Mouse (Mus musculus): Measurements from ENCODE around the gene Ifitm2. TPM values are rescaled to one million over a fixed set of nuclear protein-coding genes. Genes with fewer than 3 reads are reported as not detected.
A peak's percentile ranks its signal among the peaks of the same experiment; 100 is the strongest.

Gene Ifitm2
- 10 to 100 TPM; 42.2 to 82.6 TPM for total RNA-seq (2021)
- long read RNA-seq, experiment 1, transcript Ifitm2-201 (2 exons, 655 nt), result major isoform, 70 of 70 reads
- long read RNA-seq, experiment 1, partial matches to known transcripts, result 0 of 70 reads
- long read RNA-seq, experiment 1, other reads (novel, unspliced or antisense), result 0 of 70 reads
- long read RNA-seq, experiment 2, transcript Ifitm2-201 (2 exons, 655 nt), result major isoform, 45 of 47 reads
- long read RNA-seq, experiment 2, partial matches to known transcripts, result 1 of 47 reads
- long read RNA-seq, experiment 2, other reads (novel, unspliced or antisense), result 1 of 47 reads

GRCm38 (mm10) chr7:140955758-140956555 is at the start of gene Ifitm2, which contains the start of gene Gm45717:
Ifitm2 (minus strand) TSS chr7:140955987.
Gm45717 (minus strand) TSS chr7:140955937.
- DNase-seq, result peak; percentile 87
- no peak for TF ChIP-seq CTCF (IDR thresholded peaks at IDR 0.05)
- intact Hi-C loops (cut with DNase I), result loop anchor here (2.0 kb wide), 1 partner anchor 91 kb away; no protein-coding TSS in a partner anchor
- Histone ChIP-seq H3K4me3 (peak within 1 kb of the TSS; percentile 82), H3K27ac (peak within 1 kb of the TSS; percentile 92)

DNA sequence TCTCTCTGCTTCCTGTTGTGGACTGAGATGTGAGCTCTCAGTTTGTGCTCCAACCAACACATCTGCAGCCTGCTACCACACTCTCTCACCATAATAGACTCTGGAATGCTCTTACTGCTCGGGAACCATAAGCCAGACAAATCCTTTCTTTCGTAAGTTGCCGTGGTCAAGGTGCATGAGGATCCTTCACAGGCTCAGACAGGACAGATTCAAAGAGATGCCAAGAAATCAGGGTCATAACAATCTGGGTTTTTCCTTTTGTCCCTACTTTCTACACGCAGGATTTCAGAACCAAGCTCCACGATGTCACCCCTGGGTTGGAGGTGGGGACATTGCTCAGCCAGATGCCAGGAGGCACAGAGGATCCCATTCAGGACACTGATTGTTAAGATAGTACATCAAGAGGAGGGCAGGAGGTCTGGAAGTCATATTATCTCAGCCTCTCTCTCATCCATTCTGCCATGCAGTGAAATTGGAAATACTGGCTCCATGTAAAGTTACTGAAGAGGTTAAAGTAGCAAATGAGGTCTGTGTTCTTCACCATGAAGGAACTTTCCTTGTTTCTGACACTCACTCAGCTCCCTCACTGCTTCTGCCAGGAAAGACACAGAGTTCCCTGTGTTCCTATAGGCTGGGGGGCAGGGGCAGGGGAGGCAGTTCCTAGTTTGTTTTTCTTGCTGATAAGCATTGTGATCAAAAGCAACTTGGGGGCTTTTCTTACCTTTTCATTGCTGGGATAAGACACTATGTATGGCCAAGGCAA is 47.6 kb upstream of the Ifitm2 start:
- no peak for TF ChIP-seq CTCF (IDR thresholded peaks at IDR 0.05)
- H3K4me3 ChIP-seq, result no peak overlapping the region
- no peak for DNase-seq
- no peak overlapping the region for H3K27ac ChIP-seq
- intact Hi-C loops (cut with DNase I), result no loop called here

GRCm38 (mm10) chr7:141000881-141001708 is 45.3 kb upstream of the Ifitm2 start:
- no peak for TF ChIP-seq CTCF (IDR thresholded peaks at IDR 0.05)
- no peak overlapping the region for H3K4me3 ChIP-seq
- intact Hi-C loops (cut with DNase I), result no loop called here
- H3K27ac ChIP-seq, result no peak overlapping the region
- DNase-seq, result no peak

GRCm38 (mm10) chr7:140998853-140999700 is 43.3 kb upstream of the Ifitm2 start:
- H3K27ac ChIP-seq, result no peak overlapping the region
- H3K4me3 ChIP-seq, result no peak overlapping the region
- intact Hi-C loops (cut with DNase I), result no loop called here
- DNase-seq, result no peak
- no peak for TF ChIP-seq CTCF (IDR thresholded peaks at IDR 0.05)

DNA sequence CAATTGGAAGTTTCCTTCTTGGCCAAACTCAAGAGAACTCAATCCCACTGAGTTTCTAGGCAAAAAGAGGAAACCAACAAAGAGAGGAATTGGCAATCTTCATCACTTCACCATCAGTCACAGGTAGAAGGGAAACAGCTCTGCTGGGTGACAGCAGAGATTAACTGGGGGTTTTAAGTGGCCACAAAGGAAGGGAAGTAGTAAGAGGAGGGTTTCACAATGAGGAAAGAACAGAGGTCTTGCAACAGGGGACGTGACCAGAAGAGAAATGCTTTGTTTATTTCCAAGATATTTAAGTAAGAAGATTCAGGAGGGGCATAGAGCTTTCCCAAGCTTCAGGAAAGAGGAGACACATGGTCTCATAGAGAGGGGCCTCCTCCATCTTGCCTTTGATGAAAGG is 42.0 kb upstream of the Ifitm2 start:
- TF ChIP-seq CTCF (IDR thresholded peaks at IDR 0.05), result no peak
- Histone ChIP-seq H3K4me3 (no peak overlapping the region), H3K27ac (no peak overlapping the region)
- DNase-seq, result no peak
- intact Hi-C loops (cut with DNase I), result no loop called here

GRCm38 (mm10) chr7:140991117-140991689 is 35.4 kb upstream of the Ifitm2 start:
- no peak overlapping the region for H3K4me3 ChIP-seq
- DNase-seq, result no peak
- no peak for TF ChIP-seq CTCF (IDR thresholded peaks at IDR 0.05)
- intact Hi-C loops (cut with DNase I), result no loop called here
- H3K27ac ChIP-seq, result no peak overlapping the region

DNA sequence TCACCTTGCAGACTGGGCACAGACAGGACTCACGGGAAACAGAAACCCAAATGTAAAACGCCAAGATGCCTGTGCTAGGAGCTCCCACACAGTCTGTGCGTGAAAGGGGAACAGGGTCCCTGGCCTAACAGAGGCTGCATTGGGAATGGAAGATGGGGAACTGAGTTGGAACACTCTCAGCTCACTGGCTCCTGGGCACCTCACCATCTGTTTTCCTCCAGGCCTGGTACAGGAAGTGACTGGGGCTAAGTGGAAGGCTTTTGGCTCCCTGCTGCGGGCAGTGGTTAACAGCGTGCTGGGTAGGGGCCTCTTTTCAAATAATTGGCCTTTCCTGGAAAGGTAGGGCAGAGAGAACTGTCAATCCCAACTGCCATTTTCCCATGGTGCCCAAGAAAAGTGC is 34.8 kb upstream of the Ifitm2 start:
- no peak for TF ChIP-seq CTCF (IDR thresholded peaks at IDR 0.05)
- Histone ChIP-seq H3K4me3 (no peak overlapping the region), H3K27ac (no peak overlapping the region)
- DNase-seq, result no peak
- intact Hi-C loops (cut with DNase I), result no loop called here

DNA sequence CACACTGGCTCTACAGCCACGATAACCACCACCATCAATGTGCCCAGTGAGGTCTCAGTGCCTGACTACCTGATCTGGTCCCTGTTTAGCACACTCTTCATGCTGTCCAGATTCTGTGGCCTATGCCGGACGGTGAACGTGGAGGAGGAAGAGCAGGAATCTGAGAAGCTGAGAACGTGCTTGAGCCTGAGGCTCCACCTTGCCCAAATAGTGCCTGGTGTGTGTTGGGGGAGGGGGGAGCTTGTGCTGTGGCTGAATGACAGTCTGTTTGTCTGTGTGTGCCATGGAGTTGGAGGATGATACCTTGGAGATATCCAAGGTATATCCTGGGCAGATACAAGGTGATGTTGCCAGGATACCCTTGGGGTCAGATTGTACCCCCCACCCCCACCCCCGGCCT is 34.4 kb upstream of the Ifitm2 start:
- Histone ChIP-seq H3K4me3 (no peak overlapping the region), H3K27ac (no peak overlapping the region)
- no peak for DNase-seq
- intact Hi-C loops (cut with DNase I), result no loop called here
- no peak for TF ChIP-seq CTCF (IDR thresholded peaks at IDR 0.05)

- no peak for TF ChIP-seq CTCF (IDR thresholded peaks at IDR 0.05)
- no peak overlapping the region for H3K27ac ChIP-seq
- H3K4me3 ChIP-seq, result no peak overlapping the region
- no peak for DNase-seq
- intact Hi-C loops (cut with DNase I), result no loop called here
Observed at GRCm38 (mm10) chr7:140989022-140989421, 33.2 kb upstream of the Ifitm2 start.

DNA sequence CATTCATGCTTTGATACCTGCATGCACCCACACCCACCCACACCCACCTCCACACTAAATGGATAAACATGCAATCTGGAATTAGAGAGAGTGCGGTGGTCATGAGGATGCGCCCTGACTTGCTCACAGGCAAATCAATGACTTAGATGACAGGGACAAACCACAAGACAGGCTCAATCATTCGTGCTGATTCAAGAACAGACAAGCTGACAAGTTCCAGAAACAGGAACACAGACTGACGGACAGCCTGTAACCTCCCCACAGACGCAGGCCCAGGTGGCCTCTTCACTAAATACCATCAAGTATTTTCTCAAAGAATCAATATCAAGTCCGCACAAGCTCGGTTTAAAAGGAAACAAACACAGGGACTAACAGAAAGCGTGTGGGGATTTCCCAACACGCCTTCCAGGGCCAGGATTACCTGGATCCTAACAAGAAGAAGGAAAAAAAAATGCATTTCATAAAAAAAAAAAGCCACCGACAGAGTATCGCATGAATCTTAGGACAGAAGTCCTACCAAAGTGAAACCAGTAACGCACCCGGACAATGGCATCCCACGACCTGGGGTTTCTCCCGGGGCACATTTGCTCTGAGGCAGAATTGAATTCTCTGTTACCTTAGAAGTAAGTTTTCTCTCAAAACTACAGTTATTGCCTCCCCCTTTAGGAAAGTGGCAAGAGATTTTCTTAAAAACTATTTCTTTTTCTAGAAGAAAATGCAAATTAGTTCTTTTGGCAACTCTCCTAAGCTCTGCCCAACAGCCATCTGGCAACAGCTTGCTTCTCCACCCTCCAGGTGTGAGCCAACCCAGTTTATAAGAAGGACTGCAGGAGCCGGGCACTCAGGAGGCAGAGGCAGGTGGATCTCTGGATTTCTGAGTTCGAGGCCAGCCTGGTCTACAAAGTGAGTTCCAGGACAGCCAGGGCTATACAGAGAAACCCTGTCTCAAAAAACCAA is 31.7 kb upstream of the Ifitm2 start:
- Histone ChIP-seq H3K27ac (no peak overlapping the region), H3K4me3 (no peak overlapping the region)
- DNase-seq, result no peak
- TF ChIP-seq CTCF (IDR thresholded peaks at IDR 0.05), result no peak
- intact Hi-C loops (cut with DNase I), result no loop called here
